Mouse (Mus musculus): Measurements from ENCODE around the gene Tex38.

Tex38 gene

GRCm38 (mm10) chr4:115775056-115775455 is 5.8 kb downstream of the Tex38 start:
- in situ Hi-C loops (cut with MboI; ENCODE audit: low sequenced_read_pairs): no loop called here

- in situ Hi-C loops (cut with MboI; ENCODE audit: low sequenced_read_pairs): no loop called here
Measured at GRCm38 (mm10) chr4:115767647-115768467, 13.0 kb downstream of the Tex38 start.

GRCm38 (mm10) chr4:115764581-115764980 is 16.2 kb downstream of the Tex38 start:
- in situ Hi-C loops (cut with MboI; ENCODE audit: low sequenced_read_pairs): no loop called here

- in situ Hi-C loops (cut with MboI; ENCODE audit: low sequenced_read_pairs): no loop called here
Measured at GRCm38 (mm10) chr4:115761206-115761605, 19.6 kb downstream of the Tex38 start.

- in situ Hi-C loops (cut with MboI; ENCODE audit: low sequenced_read_pairs): no loop called here
Measured at GRCm38 (mm10) chr4:115754851-115755250, 26.0 kb downstream of the Tex38 start.

GRCm38 (mm10) chr4:115754101-115754500 is 26.7 kb downstream of the Tex38 start:
- in situ Hi-C loops (cut with MboI; ENCODE audit: low sequenced_read_pairs): no loop called here

- in situ Hi-C loops (cut with MboI; ENCODE audit: low sequenced_read_pairs): no loop called here
Measured at GRCm38 (mm10) chr4:115749336-115749735, 31.5 kb downstream of the Tex38 start.

- in situ Hi-C loops (cut with MboI; ENCODE audit: low sequenced_read_pairs): no loop called here
Measured at GRCm38 (mm10) chr4:115748181-115748580, 32.6 kb downstream of the Tex38 start.

- in situ Hi-C loops (cut with MboI; ENCODE audit: low sequenced_read_pairs): no loop called here
Measured at GRCm38 (mm10) chr4:115743096-115743495, 37.7 kb downstream of the Tex38 start.

- in situ Hi-C loops (cut with MboI; ENCODE audit: low sequenced_read_pairs): no loop called here
Measured at GRCm38 (mm10) chr4:115742658-115743057, 38.2 kb downstream of the Tex38 start.

GRCm38 (mm10) chr4:115738481-115738985 is 42.3 kb downstream of the Tex38 start:
- in situ Hi-C loops (cut with MboI; ENCODE audit: low sequenced_read_pairs): loop anchor here (10.0 kb wide), 1 partner anchor 246 kb away; no protein-coding TSS in a partner anchor

- in situ Hi-C loops (cut with MboI; ENCODE audit: low sequenced_read_pairs): loop anchor here (10.0 kb wide), 1 partner anchor 247 kb away; no protein-coding TSS in a partner anchor
Measured at GRCm38 (mm10) chr4:115737551-115738041, 43.2 kb downstream of the Tex38 start, which contains the start of gene Efcab14. Gene Efcab14, plus strand, starts transcription at chr4:115737744.

- in situ Hi-C loops (cut with MboI; ENCODE audit: low sequenced_read_pairs): loop anchor here (10.0 kb wide), 1 partner anchor 250 kb away; no protein-coding TSS in a partner anchor
Measured at GRCm38 (mm10) chr4:115734867-115735266, 46.0 kb downstream of the Tex38 start.

- in situ Hi-C loops (cut with MboI; ENCODE audit: low sequenced_read_pairs): loop anchor here (10.0 kb wide), 1 partner anchor 251 kb away; no protein-coding TSS in a partner anchor
Measured at GRCm38 (mm10) chr4:115733746-115734145, 47.1 kb downstream of the Tex38 start.

- in situ Hi-C loops (cut with MboI; ENCODE audit: low sequenced_read_pairs): loop anchor here (10.0 kb wide), 1 partner anchor 252 kb away; no protein-coding TSS in a partner anchor
Measured at GRCm38 (mm10) chr4:115732223-115732818, 48.5 kb downstream of the Tex38 start.

GRCm38 (mm10) chr4:115731588-115732222 is 49.1 kb downstream of the Tex38 start:
- in situ Hi-C loops (cut with MboI; ENCODE audit: low sequenced_read_pairs): loop anchor here (10.0 kb wide), 1 partner anchor 253 kb away; no protein-coding TSS in a partner anchor
